Comparison of ENCODE assay signal across 8 mouse cellular contexts in genomic region chr9:40744233-40744632, GRCm38 (mm10). TPM values are rescaled to one million over a fixed set of nuclear protein-coding genes. Genes with fewer than 3 reads are reported as not detected.
DNase-seq lines count a peak whose midpoint lies in the region; ATAC-seq and TF ChIP-seq lines count a peak whose summit lies in the region.

No protein-coding gene starts in this region.

- H3K9ac ChIP-seq in intestine, embryonic 16.5 days (ENCODE audit: low read depth, low read length) = no peak overlapping the region

- H3K4me2 ChIP-seq in intestine, embryonic 16.5 days (ENCODE audit: low read depth, low read length) = no peak overlapping the region

- H3K4me1 ChIP-seq in bone marrow macrophage, adult 2 months (ENCODE audit: control insufficient read depth, insufficient read depth, low read length) = peaks cover 46% of the 10 kb centered on the region
- no peaks in the 10 kb centered on the region; the same call in 1 of the 2 replicates for H3K4me1 ChIP-seq in intestine, embryonic 16.5 days (ENCODE audit: control insufficient read depth, insufficient read depth, low read length)

- no peak for TF ChIP-seq POLR2A in bone marrow macrophage, adult 2 months (IDR thresholded peaks at IDR 0.05; ENCODE audit: borderline replicate concordance, low read depth, low read length)

- DNase-seq in layer of hippocampus, adult 2 months (ENCODE audit: low spot score in 2 of 2) = no peak
- DNase-seq in layer of hippocampus, adult 11-12 months (ENCODE audit: low spot score) = no peak
- no peak for DNase-seq in right cerebral cortex, postnatal 4 days
- DNase-seq in layer of hippocampus, adult 9-10 months (ENCODE audit: low spot score) = no peak
- DNase-seq in adrenal gland, adult 8-10 months = no peak

- 45% methylated on average over 3 of the region's 3 CpGs for WGBS in intestine, embryonic 16.5 days

- no peaks in the 10 kb centered on the region for H3K27me3 ChIP-seq in intestine, embryonic 16.5 days (replicated peaks; ENCODE audit: control insufficient read depth, insufficient read depth, low read length)

- ATAC-seq in intestine, embryonic 16.5 days = peak; percentile 16; the same call in 1 of the 2 replicates
- 0 out of 2 replicates have a peak, but pooled peaks have one; percentile 40 for ATAC-seq in monocyte, adult 5-6 weeks (replicated peaks; ENCODE audit: insufficient number of reproducible peaks, low FRiP score, low TSS enrichment, poor library complexity, severe bottlenecking)

- H3K27ac ChIP-seq in layer of hippocampus, adult 2 months = 0 out of 2 replicates have a peak overlapping the region, but pooled peaks have one; percentile 36
- peak overlapping the region; percentile 77 for H3K27ac ChIP-seq in bone marrow macrophage, adult 2 months (ENCODE audit: insufficient read depth, low read depth, low read length)
- H3K27ac ChIP-seq in intestine, embryonic 16.5 days (ENCODE audit: low read length) = no peak overlapping the region

- no peak overlapping the region for H3K4me3 ChIP-seq in layer of hippocampus, adult 2 months
- H3K4me3 ChIP-seq in bone marrow macrophage, adult 2 months (ENCODE audit: insufficient read depth, low read length) = 0 out of 2 replicates have a peak overlapping the region, but pooled peaks have one; percentile 29
- H3K4me3 ChIP-seq in intestine, embryonic 16.5 days (ENCODE audit: low read length) = no peak overlapping the region

- no peaks in the 10 kb centered on the region for H3K36me3 ChIP-seq in intestine, embryonic 16.5 days (ENCODE audit: control insufficient read depth, insufficient read depth, low read length)

- no peak for TF ChIP-seq CTCF in layer of hippocampus, adult 2 months (conservative IDR thresholded peaks at IDR 0.05)
- no peak for TF ChIP-seq CTCF in bone marrow macrophage, adult 2 months (IDR thresholded peaks at IDR 0.05; ENCODE audit: low read depth, low read length)

- no peaks in the 10 kb centered on the region for H3K9me3 ChIP-seq in intestine, embryonic 16.5 days (ENCODE audit: control insufficient read depth, low read length)

RNA-seq across cellular contexts. Expression of gene Hspa8, which starts 56.6 kb away (rescaled TPM):
- total RNA-seq in layer of hippocampus, adult 2 months (2021) = 1,000 to 10,000 TPM; 2,132 to 2,154 TPM
- 1,438 and 1,604 TPM in 2 replicates for polyA plus RNA-seq in bone marrow macrophage, adult 2 months (2012; ENCODE audit: insufficient read depth, insufficient read length, missing spikeins)
- polyA plus RNA-seq in intestine, embryonic 16.5 days (2015; fragmentation: Nextera tagmentation; extraction: Ambion mirVana) = 2,348 and 2,439 TPM in 2 replicates
- total RNA-seq in monocyte, adult 5-6 weeks (2017) = 2,780 to 3,802 TPM (median 3,103 TPM) in 3 replicates
- total RNA-seq in adrenal gland, adult 8-10 months (2022) = 1,000 to 10,000 TPM; 1,250 to 2,890 (median 1,476) TPM

RNA-seq across cellular contexts. Expression of gene Clmp, which starts 58.5 kb away (rescaled TPM):
- total RNA-seq in layer of hippocampus, adult 2 months (2021) = 10 to 100 TPM; 25.3 to 33.3 TPM
- polyA plus RNA-seq in bone marrow macrophage, adult 2 months (2012; ENCODE audit: insufficient read depth, insufficient read length, missing spikeins) = 2.0 TPM in 2 replicates
- 20.9 and 22.2 TPM in 2 replicates for polyA plus RNA-seq in intestine, embryonic 16.5 days (2015; fragmentation: Nextera tagmentation; extraction: Ambion mirVana)
- 0.10 to 0.29 TPM in 2 of 3 replicates, not detected in the other for total RNA-seq in monocyte, adult 5-6 weeks (2017)
- 10 to 100 TPM in 1 of 4 experiments, 1 to 10 TPM in 3; 3.5 to 10.5 (median 5.9) TPM for total RNA-seq in adrenal gland, adult 8-10 months (2022)
